Mouse (Mus musculus): ENCODE measurements around the gene Itsn1.

DNA sequence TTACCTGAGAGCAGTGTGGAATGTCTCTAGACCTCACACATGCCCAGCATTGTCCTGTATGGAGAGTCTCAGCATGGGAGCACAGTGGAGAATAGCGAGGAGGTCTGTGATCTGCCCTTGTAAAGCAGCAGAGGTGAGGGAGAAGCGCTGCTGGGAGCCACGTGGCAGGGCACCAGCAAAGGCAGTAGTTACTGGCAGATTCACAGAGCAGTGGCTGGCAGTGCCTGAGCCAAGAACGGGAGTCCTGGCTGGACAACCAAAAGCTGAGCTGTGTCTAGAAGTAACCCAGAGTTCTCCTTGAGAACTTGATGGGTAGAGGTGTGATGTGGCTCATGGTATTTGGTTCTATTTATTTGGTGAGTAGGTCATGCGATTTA lies 137.2 kb downstream of the Itsn1 start:
- TF ChIP-seq CTCF (IDR thresholded peaks at IDR 0.05; ENCODE audit: low read depth) (no peak), EP300 (IDR thresholded peaks at IDR 0.05; ENCODE audit: low read depth) (no peak)

All from heart, postnatal 0 days (tissue).